Mouse (Mus musculus): Measurements from ENCODE around the gene Dnah17. TPM values are rescaled to one million over a fixed set of nuclear protein-coding genes. Genes with fewer than 3 reads are reported as not detected.

Dnah17 gene
- polyA plus RNA-seq, 1 experiment from 2014 or later: 0.40 TPM

DNA sequence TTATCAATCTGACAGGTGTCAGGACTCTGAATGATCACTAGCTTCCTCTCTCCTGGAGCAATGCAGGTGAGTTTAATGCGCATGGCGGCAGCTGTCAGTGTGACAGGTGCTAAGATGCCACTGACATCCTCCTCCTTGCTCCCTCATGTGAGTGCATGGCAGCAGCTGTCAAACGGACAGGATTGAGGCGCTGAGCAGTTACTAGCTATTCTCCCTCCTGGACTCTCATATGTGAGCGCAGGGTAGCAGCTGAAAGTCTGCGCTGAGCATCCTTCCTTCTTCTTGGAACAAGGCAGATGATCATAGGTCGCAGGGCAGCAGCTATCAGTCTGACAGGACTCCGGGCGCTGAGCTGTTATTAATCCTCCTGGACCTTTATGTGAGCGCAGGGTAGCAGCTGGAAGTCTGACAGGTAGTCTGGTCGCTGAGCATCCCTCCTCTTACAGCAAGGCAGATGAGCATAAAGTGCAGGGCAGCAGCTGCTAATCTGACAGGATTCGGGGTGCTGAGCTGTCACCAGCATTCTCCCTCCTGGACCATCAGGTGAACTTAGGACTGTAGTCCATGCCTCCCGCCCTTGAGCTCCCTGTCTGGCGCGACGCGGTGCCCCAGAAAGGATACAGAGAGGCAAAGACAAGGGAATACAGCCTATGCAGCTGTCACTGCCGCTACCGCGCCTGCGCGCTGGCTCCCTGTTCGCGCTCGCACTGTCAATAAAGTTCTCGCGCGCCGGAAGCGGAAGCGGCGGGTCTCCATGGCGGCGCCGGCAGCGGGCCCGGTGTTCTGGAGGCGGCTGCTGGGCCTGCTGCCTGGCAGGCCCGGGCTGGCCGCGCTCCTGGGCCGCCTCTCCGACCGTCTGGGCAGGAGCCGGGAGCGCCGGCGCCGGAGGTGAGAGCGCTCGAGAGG lies 144.1 kb downstream of the Dnah17 start, which contains the start of gene Pgs1:
Pgs1 (plus strand) TSS at position 167 of the 906 bp plus-strand sequence.
- Histone ChIP-seq H3K9me3 (replicated peaks; ENCODE audit: control insufficient read depth, low read length) (no peaks in the 10 kb centered on the region), H3K27ac (ENCODE audit: low read length) (peak within 1 kb of the TSS; percentile 90), H3K4me2 (ENCODE audit: low read depth, low read length) (peak within 1 kb of the TSS; percentile 84), H3K4me1 (ENCODE audit: control insufficient read depth, low read depth, low read length) (peaks cover 46% of the 10 kb centered on the region), H3K27me3 (ENCODE audit: control insufficient read depth, insufficient read depth, low read depth, low read length) (no peaks in the 10 kb centered on the region), H3K36me3 (ENCODE audit: control insufficient read depth, insufficient read depth) (no peaks in the 10 kb centered on the region), H3K4me3 (ENCODE audit: low read depth, low read length) (peak within 1 kb of the TSS; percentile 91), H3K9ac (ENCODE audit: low read depth, low read length) (peak within 1 kb of the TSS; percentile 86)
- WGBS (ENCODE audit: insufficient replicate concordance): 7% methylated on average over 49 of the region's 51 CpGs
- ATAC-seq (ENCODE audit: low read depth): peak; percentile 85

DNA sequence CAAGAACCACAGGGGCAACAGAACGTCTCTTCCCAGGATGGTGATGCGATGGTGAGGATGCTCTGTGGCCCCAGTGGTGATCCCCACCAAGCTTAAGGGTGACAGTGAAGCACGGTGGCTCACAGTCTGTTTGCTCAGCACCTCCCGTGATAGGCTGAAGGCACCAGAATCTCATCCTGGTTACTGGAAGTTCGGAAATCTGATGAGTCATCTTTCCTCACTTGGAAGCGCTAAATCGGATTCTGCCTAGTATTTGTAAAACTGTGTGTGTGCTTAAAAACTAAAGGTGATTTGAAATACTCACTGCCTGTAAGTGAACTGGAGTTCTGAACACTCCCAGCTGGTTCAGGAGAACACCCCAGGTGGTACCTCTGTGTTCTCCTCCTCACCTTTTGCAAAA lies 146.7 kb downstream of the Dnah17 start:
- no peak overlapping the region for H3K27ac ChIP-seq (ENCODE audit: low read length)
- no peak for ATAC-seq (ENCODE audit: low read depth)
- no peak overlapping the region for H3K9ac ChIP-seq (ENCODE audit: low read depth, low read length)
- H3K4me3 ChIP-seq (ENCODE audit: low read depth, low read length): no peak overlapping the region
- WGBS (ENCODE audit: insufficient replicate concordance): 59% methylated on average over 7 of the region's 7 CpGs
- no peak overlapping the region for H3K4me2 ChIP-seq (ENCODE audit: low read depth, low read length)
- no peaks in the 10 kb centered on the region for H3K9me3 ChIP-seq (replicated peaks; ENCODE audit: control insufficient read depth, low read length)
- no peaks in the 10 kb centered on the region for H3K27me3 ChIP-seq (ENCODE audit: control insufficient read depth, insufficient read depth, low read depth, low read length)
- H3K36me3 ChIP-seq (ENCODE audit: control insufficient read depth, insufficient read depth): no peaks in the 10 kb centered on the region
- peaks cover 24% of the 10 kb centered on the region for H3K4me1 ChIP-seq (ENCODE audit: control insufficient read depth, low read depth, low read length)

DNA sequence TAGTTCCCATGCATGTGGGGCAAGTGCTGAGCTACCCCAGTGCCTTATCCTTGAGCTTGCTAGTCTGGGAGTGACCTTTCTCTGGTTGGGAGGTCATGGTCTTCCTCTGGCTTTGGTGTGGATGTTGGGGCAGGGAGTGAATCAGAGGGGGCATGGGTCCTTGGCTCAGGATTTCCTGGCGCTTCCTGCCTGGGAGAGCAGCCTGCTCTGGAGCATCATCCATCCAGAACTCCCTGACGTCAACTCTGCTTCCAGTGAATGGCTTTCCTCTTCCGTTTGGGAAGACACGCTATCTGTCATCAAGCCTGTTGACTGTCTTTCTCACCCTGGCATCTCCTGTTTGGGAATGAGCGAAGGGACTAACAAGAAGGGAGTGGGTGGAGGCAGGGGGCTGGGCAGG lies 148.0 kb downstream of the Dnah17 start:
- 50% methylated on average over 5 of the region's 5 CpGs for WGBS (ENCODE audit: insufficient replicate concordance)
- Histone ChIP-seq H3K27ac (ENCODE audit: low read length) (no peak overlapping the region), H3K4me3 (ENCODE audit: low read depth, low read length) (no peak overlapping the region), H3K27me3 (ENCODE audit: control insufficient read depth, insufficient read depth, low read depth, low read length) (no peaks in the 10 kb centered on the region), H3K4me1 (ENCODE audit: control insufficient read depth, low read depth, low read length) (peaks cover 11% of the 10 kb centered on the region), H3K36me3 (ENCODE audit: control insufficient read depth, insufficient read depth) (no peaks in the 10 kb centered on the region), H3K4me2 (ENCODE audit: low read depth, low read length) (no peak overlapping the region), H3K9ac (ENCODE audit: low read depth, low read length) (no peak overlapping the region), H3K9me3 (replicated peaks; ENCODE audit: control insufficient read depth, low read length) (no peaks in the 10 kb centered on the region)
- ATAC-seq (ENCODE audit: low read depth): no peak

DNA sequence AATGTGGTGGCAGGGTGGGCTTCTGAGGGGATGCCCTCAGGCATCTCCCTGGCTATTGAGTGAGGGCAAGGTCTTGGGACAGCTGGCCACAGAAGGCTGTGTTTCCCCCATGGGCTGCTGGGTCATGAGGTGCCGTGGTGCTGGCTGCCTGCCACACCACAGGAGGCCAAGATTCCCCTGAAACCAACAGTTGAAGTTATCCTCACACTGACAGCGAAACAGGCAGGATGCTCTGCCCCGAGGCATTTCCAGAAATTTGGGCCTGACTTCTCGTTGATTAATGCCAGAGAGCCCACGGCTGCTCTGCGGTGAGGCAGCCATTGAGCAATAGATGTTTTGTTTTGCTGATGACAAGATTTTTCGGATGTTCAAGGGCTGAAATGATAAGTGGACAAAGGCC lies 151.0 kb downstream of the Dnah17 start:
- H3K4me3 ChIP-seq (ENCODE audit: low read depth, low read length): no peak overlapping the region
- 55% methylated on average over 7 of the region's 7 CpGs for WGBS (ENCODE audit: insufficient replicate concordance)
- H3K9ac ChIP-seq (ENCODE audit: low read depth, low read length): no peak overlapping the region
- H3K4me2 ChIP-seq (ENCODE audit: low read depth, low read length): no peak overlapping the region
- no peaks in the 10 kb centered on the region for H3K9me3 ChIP-seq (replicated peaks; ENCODE audit: control insufficient read depth, low read length)
- H3K4me1 ChIP-seq (ENCODE audit: control insufficient read depth, low read depth, low read length): no peaks in the 10 kb centered on the region; the same call in 1 of the 2 replicates
- H3K27me3 ChIP-seq (ENCODE audit: control insufficient read depth, insufficient read depth, low read depth, low read length): peaks cover 11% of the 10 kb centered on the region
- ATAC-seq (ENCODE audit: low read depth): no peak
- H3K36me3 ChIP-seq (ENCODE audit: control insufficient read depth, insufficient read depth): no peaks in the 10 kb centered on the region
- H3K27ac ChIP-seq (ENCODE audit: low read length): no peak overlapping the region

DNA sequence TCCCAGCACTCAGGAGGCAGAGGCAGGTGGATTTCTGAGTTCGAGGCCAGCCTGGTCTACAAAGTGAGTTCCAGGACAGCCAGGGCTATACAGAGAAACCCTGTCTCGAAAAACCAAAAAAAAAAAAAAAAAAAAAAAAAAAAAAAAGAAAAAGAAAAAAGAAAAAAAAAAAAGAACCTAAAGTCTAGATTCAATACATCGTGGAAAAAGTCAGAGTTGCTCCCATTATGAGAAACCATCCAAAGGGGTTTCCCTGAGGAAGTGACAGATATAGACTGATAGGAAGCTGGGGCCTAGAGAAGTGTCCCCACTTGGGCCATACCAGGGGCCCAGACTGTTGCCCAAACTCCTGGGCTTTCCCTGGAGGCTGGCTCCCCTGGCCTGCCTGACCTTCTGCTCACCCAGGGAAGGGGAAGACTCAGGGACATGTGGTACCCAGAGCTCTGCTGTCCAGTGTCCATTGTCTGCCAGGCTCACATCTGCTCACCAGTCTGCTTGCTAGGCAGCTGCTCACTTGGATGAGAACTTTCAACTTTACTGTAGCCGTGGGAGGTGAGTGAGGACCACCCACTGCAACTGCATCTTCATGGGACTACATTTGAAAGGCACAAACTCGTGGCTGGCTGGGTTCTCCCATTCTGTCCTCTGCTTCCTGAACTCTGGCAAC lies 152.6 kb downstream of the Dnah17 start:
- Histone ChIP-seq H3K4me1 (ENCODE audit: control insufficient read depth, low read depth, low read length) (no peaks in the 10 kb centered on the region; the same call in 1 of the 2 replicates), H3K4me2 (ENCODE audit: low read depth, low read length) (no peak overlapping the region), H3K36me3 (ENCODE audit: control insufficient read depth, insufficient read depth) (no peaks in the 10 kb centered on the region), H3K9ac (ENCODE audit: low read depth, low read length) (no peak overlapping the region), H3K9me3 (replicated peaks; ENCODE audit: control insufficient read depth, low read length) (no peaks in the 10 kb centered on the region), H3K27ac (ENCODE audit: low read length) (no peak overlapping the region), H3K27me3 (ENCODE audit: control insufficient read depth, insufficient read depth, low read depth, low read length) (peaks cover 20% of the 10 kb centered on the region), H3K4me3 (ENCODE audit: low read depth, low read length) (no peak overlapping the region)
- no peak for ATAC-seq (ENCODE audit: low read depth)
- WGBS (ENCODE audit: insufficient replicate concordance): 46% methylated on average over 4 of the region's 5 CpGs

DNA sequence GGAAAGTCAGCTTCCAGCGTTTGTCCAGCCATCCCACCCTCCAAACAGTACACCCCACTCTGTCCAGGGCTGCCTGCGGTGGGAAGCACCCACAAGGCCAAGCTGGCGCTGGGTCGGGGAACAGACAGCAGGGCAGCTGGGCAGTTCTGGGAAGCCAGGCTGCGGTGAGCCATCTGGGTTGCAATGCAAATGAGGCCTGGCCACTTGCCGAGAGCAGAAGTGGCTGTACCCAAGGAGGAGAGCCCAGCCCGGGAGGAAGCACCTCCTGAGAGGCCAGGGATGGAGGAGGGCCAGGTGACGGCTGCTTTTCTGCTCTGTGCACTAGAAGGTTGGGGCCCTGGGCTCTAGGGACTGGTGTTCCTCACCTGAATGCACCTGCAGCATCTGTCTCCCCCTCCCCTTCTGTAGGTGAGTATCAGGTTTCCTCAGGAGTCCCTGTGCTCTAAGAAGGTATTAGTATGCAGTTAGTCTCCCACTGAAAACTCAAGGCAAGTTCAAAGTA lies 154.3 kb downstream of the Dnah17 start:
- peaks cover 20% of the 10 kb centered on the region for H3K27me3 ChIP-seq (ENCODE audit: control insufficient read depth, insufficient read depth, low read depth, low read length)
- no peak overlapping the region for H3K9ac ChIP-seq (ENCODE audit: low read depth, low read length)
- no peaks in the 10 kb centered on the region for H3K9me3 ChIP-seq (replicated peaks; ENCODE audit: control insufficient read depth, low read length)
- no peak; the same call in 1 of the 2 replicates for ATAC-seq (ENCODE audit: low read depth)
- no peak overlapping the region for H3K27ac ChIP-seq (ENCODE audit: low read length)
- H3K4me1 ChIP-seq (ENCODE audit: control insufficient read depth, low read depth, low read length): no peaks in the 10 kb centered on the region; the same call in 1 of the 2 replicates
- no peak overlapping the region for H3K4me3 ChIP-seq (ENCODE audit: low read depth, low read length)
- H3K36me3 ChIP-seq (ENCODE audit: control insufficient read depth, insufficient read depth): no peaks in the 10 kb centered on the region
- H3K4me2 ChIP-seq (ENCODE audit: low read depth, low read length): no peak overlapping the region
- 19% methylated on average over 8 of the region's 8 CpGs for WGBS (ENCODE audit: insufficient replicate concordance)

DNA sequence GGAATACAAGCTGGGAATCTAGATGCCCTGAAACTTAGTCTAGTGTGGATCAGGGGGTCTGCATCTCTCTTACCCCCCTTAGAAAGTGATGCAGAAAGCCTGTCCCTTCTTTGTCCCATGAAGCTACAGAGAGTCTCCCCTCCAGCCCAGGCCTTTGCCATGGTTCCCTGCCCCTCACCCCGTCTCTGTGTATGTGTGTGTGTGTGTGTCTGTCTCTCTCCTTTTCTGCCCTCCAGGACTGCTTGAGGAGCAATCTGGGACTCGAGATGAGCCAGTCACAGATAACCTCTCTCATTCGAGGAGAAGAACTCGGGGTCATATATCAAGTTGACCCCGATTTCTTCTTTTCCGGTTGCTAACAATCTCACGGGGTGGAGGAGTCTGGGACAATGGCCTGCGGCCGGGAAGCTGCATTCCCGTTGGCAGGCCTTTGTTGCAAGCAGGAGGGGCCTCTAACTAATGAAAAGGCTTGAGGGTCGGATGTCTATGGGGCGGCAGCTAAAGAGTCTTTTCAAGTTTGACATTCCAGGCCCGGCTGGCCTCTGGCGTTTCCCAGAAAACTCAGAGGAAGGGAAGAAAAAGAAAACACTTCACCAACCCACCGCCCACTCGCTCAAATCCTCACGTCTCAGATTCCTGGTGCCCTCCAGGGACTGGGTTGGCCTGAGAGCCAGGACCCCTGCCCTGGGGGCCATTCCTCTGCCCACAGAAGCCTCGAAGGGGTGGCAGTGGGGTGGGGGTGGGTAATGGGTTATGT lies 155.0 kb downstream of the Dnah17 start:
- H3K36me3 ChIP-seq (ENCODE audit: control insufficient read depth, insufficient read depth): no peaks in the 10 kb centered on the region
- H3K9me3 ChIP-seq (replicated peaks; ENCODE audit: control insufficient read depth, low read length): no peaks in the 10 kb centered on the region
- no peak overlapping the region for H3K4me2 ChIP-seq (ENCODE audit: low read depth, low read length)
- no peak for ATAC-seq (ENCODE audit: low read depth)
- H3K4me1 ChIP-seq (ENCODE audit: control insufficient read depth, low read depth, low read length): peaks cover 2% of the 10 kb centered on the region
- no peak overlapping the region for H3K9ac ChIP-seq (ENCODE audit: low read depth, low read length)
- H3K27me3 ChIP-seq (ENCODE audit: control insufficient read depth, insufficient read depth, low read depth, low read length): peaks cover 20% of the 10 kb centered on the region
- H3K4me3 ChIP-seq (ENCODE audit: low read depth, low read length): no peak overlapping the region
- no peak overlapping the region for H3K27ac ChIP-seq (ENCODE audit: low read length)
- 42% methylated on average over 18 of the region's 18 CpGs for WGBS (ENCODE audit: insufficient replicate concordance)

DNA sequence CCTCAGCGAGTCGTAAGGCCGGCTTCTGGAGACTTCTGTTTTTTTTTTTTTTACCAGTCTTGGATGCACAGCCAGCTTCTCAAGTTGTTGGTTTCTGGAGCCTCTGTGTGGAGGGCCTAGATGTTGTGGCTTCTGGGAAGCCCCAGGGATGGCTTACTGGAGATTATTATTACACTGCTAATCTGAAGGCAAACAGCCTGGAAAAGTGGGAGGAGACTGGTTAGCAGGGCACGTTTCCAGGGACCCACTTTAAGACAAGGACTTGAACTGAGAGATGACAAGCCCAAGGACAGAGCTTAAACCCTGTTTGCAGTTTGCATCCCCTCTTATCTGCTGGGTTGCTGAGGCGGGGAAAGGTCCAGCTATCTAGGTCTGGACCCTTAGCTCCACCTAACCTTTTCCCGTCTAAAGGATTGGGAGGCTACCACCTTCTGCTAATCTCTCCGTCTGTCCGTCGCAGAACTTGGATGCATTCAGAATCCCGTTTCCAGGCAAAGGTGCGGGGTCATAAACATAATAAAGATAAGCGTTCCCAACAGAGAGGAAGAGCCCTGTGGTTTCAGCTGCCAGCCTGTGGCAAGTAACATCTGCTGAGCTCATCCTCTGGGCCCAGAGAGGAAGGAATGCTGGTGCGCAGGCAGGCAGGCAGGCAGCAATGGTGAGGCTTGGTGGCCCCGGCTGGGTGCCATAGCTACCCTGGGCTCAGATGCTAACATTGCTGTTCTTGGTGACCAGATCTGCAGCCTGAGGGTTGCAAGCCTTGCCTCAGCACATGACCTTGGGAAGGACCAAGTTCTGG lies 155.9 kb downstream of the Dnah17 start:
- Histone ChIP-seq H3K9ac (ENCODE audit: low read depth, low read length) (no peak overlapping the region), H3K36me3 (ENCODE audit: control insufficient read depth, insufficient read depth) (no peaks in the 10 kb centered on the region), H3K27me3 (ENCODE audit: control insufficient read depth, insufficient read depth, low read depth, low read length) (peaks cover 21% of the 10 kb centered on the region), H3K4me3 (ENCODE audit: low read depth, low read length) (no peak overlapping the region), H3K9me3 (replicated peaks; ENCODE audit: control insufficient read depth, low read length) (no peaks in the 10 kb centered on the region), H3K4me2 (ENCODE audit: low read depth, low read length) (no peak overlapping the region), H3K4me1 (ENCODE audit: control insufficient read depth, low read depth, low read length) (peaks cover 10% of the 10 kb centered on the region), H3K27ac (ENCODE audit: low read length) (no peak overlapping the region)
- WGBS (ENCODE audit: insufficient replicate concordance): 14% methylated on average over 14 of the region's 14 CpGs
- ATAC-seq (ENCODE audit: low read depth): no peak

All from liver, embryonic 16.5 days (tissue).